22 mouse cellular contexts compared by ENCODE assay signal in genomic region chr14:79536837-79537236, GRCm38 (mm10). TPM values are rescaled to one million over a fixed set of nuclear protein-coding genes. Genes with fewer than 3 reads are reported as not detected.
DNase-seq lines count a peak whose midpoint lies in the region; ATAC-seq and TF ChIP-seq lines count a peak whose summit lies in the region.
"Had no signal": no experiment of that assay in that cellular context is flagged by ENCODE, and none has a peak within 500 bp of the region (broad histone marks: within the 10 kb centered on the region; RNA-seq: fewer than 3 reads in every experiment).

No protein-coding gene starts in this region.

- no peak for ATAC-seq in heart, embryonic 14.5 days (ENCODE audit: insufficient number of reproducible peaks, insufficient read depth, low FRiP score, low read depth)
- ATAC-seq in liver, embryonic 12.5 days = no peak
- ATAC-seq in hindbrain, postnatal 0 days = no peak
- ATAC-seq: intestine, embryonic 15.5 days had no signal

- no peak for DNase-seq in heart, postnatal 25 days (ENCODE audit: low spot score)
- DNase-seq in thymus, adult 2 months = no peak
- no peak for DNase-seq in thymus, postnatal 14 days
- DNase-seq in hindbrain, postnatal 0 days (ENCODE audit: low spot score) = no peak
- no peak for DNase-seq in embryo, embryonic 10.5 days (ENCODE audit: low spot score)
- DNase-seq: adrenal gland, postnatal 25 days; cerebellum, adult 2 months; cerebellum, postnatal 36 days; gastrocnemius, postnatal 25 days; kidney, postnatal 4 days; layer of hippocampus, adult 9-11 months had no signal

- H3K4me1 ChIP-seq in heart, embryonic 14.5 days (ENCODE audit: control insufficient read depth in 2 of 2, insufficient read depth in 2 of 2, low read length in 2 of 2) = peaks cover 2 to 28% of the 10 kb centered on the region in 2 experiments
- peaks cover 28% of the 10 kb centered on the region for H3K4me1 ChIP-seq in thymus, adult 2 months (replicated peaks; ENCODE audit: control insufficient read depth, insufficient read depth, low read length)
- H3K4me1 ChIP-seq in liver, embryonic 12.5 days = peaks cover 74% of the 10 kb centered on the region
- peaks cover 8% of the 10 kb centered on the region for H3K4me1 ChIP-seq in small intestine, adult 2 months (ENCODE audit: control insufficient read depth, insufficient read depth, insufficient read length, low read length)
- no peaks in the 10 kb centered on the region for H3K4me1 ChIP-seq in hindbrain, postnatal 0 days (ENCODE audit: insufficient read depth, low read length)
- H3K4me1 ChIP-seq: forebrain, embryonic 12.5 days; hindbrain, embryonic 13.5 days; midbrain, embryonic 12.5 days; neural tube, embryonic 12.5 days had no signal

- WGBS in heart, embryonic 14.5 days = 46% methylated on average over 3 of the region's 3 CpGs
- WGBS in thymus, adult 2 months = 32% methylated on average over 3 of the region's 3 CpGs
- 25% methylated on average over 3 of the region's 3 CpGs for WGBS in liver, embryonic 12.5 days (ENCODE audit: insufficient replicate concordance)
- 63% methylated on average over 3 of the region's 3 CpGs for WGBS in small intestine, adult 2 months
- 82% methylated on average over 3 of the region's 3 CpGs for WGBS in hindbrain, postnatal 0 days

- no peak overlapping the region for H3K9ac ChIP-seq in heart, embryonic 14.5 days (ENCODE audit: low read length)
- H3K9ac ChIP-seq in liver, embryonic 12.5 days = peak overlapping the region; percentile 61
- no peak overlapping the region for H3K9ac ChIP-seq in hindbrain, postnatal 0 days (replicated peaks; ENCODE audit: low read length)
- H3K9ac ChIP-seq: forebrain, embryonic 12.5 days; heart, embryonic 15.5 days; hindbrain, embryonic 13.5 days; intestine, embryonic 15.5 days; kidney, embryonic 15.5 days; midbrain, embryonic 12.5 days; neural tube, embryonic 12.5 days had no signal

- intact Hi-C loops in heart, postnatal 25 days (cut with DNase I) = no loop called here

- no peaks in the 10 kb centered on the region; the same call in 1 of the 2 replicates for H3K36me3 ChIP-seq in heart, embryonic 14.5 days (ENCODE audit: control insufficient read depth, insufficient read depth, low read length)
- H3K36me3 ChIP-seq in thymus, adult 2 months (ENCODE audit: control insufficient read depth, insufficient read depth, low read length) = peaks cover 23% of the 10 kb centered on the region
- peaks cover 20% of the 10 kb centered on the region for H3K36me3 ChIP-seq in liver, embryonic 12.5 days
- H3K36me3 ChIP-seq in small intestine, adult 2 months (ENCODE audit: control insufficient read depth, insufficient read depth, low read length) = peaks cover 8% of the 10 kb centered on the region
- no peaks in the 10 kb centered on the region for H3K36me3 ChIP-seq in hindbrain, postnatal 0 days (ENCODE audit: insufficient read depth, low read length)
- H3K36me3 ChIP-seq: forebrain, embryonic 12.5 days; heart, embryonic 15.5 days; hindbrain, embryonic 13.5 days; intestine, embryonic 15.5 days; kidney, embryonic 15.5 days; midbrain, embryonic 12.5 days; neural tube, embryonic 12.5 days had no signal

- H3K4me2 ChIP-seq in heart, embryonic 14.5 days (ENCODE audit: low read length) = peak overlapping the region; percentile 46
- H3K4me2 ChIP-seq in liver, embryonic 12.5 days = peak overlapping the region; percentile 63
- H3K4me2 ChIP-seq in hindbrain, postnatal 0 days (ENCODE audit: low read depth, low read length) = no peak overlapping the region
- H3K4me2 ChIP-seq: forebrain, embryonic 12.5 days; hindbrain, embryonic 13.5 days; intestine, embryonic 15.5 days; midbrain, embryonic 12.5 days; neural tube, embryonic 12.5 days had no signal

- no peaks in the 10 kb centered on the region for H3K27me3 ChIP-seq in heart, embryonic 14.5 days (ENCODE audit: control insufficient read depth, insufficient read depth, low read length)
- no peaks in the 10 kb centered on the region for H3K27me3 ChIP-seq in thymus, adult 2 months (ENCODE audit: control insufficient read depth, insufficient read depth, low read length)
- no peaks in the 10 kb centered on the region for H3K27me3 ChIP-seq in liver, embryonic 12.5 days (replicated peaks)
- H3K27me3 ChIP-seq in small intestine, adult 2 months (ENCODE audit: control insufficient read depth, insufficient read depth, low read length) = no peaks in the 10 kb centered on the region
- no peaks in the 10 kb centered on the region for H3K27me3 ChIP-seq in hindbrain, postnatal 0 days (ENCODE audit: insufficient read depth, low read length)
- H3K27me3 ChIP-seq: forebrain, embryonic 12.5 days; heart, embryonic 15.5 days; hindbrain, embryonic 13.5 days; intestine, embryonic 15.5 days; kidney, embryonic 15.5 days; midbrain, embryonic 12.5 days; neural tube, embryonic 12.5 days had no signal

- H3K9me3 ChIP-seq in heart, embryonic 14.5 days (ENCODE audit: control insufficient read depth, low read length) = no peaks in the 10 kb centered on the region
- H3K9me3 ChIP-seq in liver, embryonic 12.5 days (replicated peaks) = no peaks in the 10 kb centered on the region
- no peaks in the 10 kb centered on the region for H3K9me3 ChIP-seq in hindbrain, postnatal 0 days (ENCODE audit: low read length)
- H3K9me3 ChIP-seq: forebrain, embryonic 12.5 days; G1E; heart, embryonic 15.5 days; hindbrain, embryonic 13.5 days; intestine, embryonic 15.5 days; kidney, embryonic 15.5 days; midbrain, embryonic 12.5 days; neural tube, embryonic 12.5 days had no signal

- TF ChIP-seq POLR2A in thymus, adult 2 months (IDR thresholded peaks at IDR 0.05; ENCODE audit: control insufficient read depth, extremely low read depth, insufficient read depth, low read length, poor library complexity) = no peak
- no peak for TF ChIP-seq POLR2A in small intestine, adult 2 months (IDR thresholded peaks at IDR 0.05; ENCODE audit: low read depth, low read length)

- no peak for TF ChIP-seq CTCF in thymus, adult 2 months (IDR thresholded peaks at IDR 0.05; ENCODE audit: borderline replicate concordance, control insufficient read depth, extremely low read depth, insufficient read depth, low read length, poor library complexity)
- TF ChIP-seq CTCF in small intestine, adult 2 months (IDR thresholded peaks at IDR 0.05; ENCODE audit: extremely low read depth, insufficient read length, insufficient replicate concordance, low read depth, low read length) = no peak
- TF ChIP-seq CTCF in hindbrain, postnatal 0 days (IDR thresholded peaks at IDR 0.05; ENCODE audit: low read depth) = no peak

- H3K4me3 ChIP-seq in heart, embryonic 14.5 days (ENCODE audit: control insufficient read depth in 1 of 2, insufficient read depth in 1 of 2, low read depth in 1 of 2, low read length in 2 of 2) = no peak overlapping the region
- no peak overlapping the region for H3K4me3 ChIP-seq in thymus, adult 2 months (ENCODE audit: control insufficient read depth, insufficient read depth, low read length)
- peak overlapping the region; percentile 43 for H3K4me3 ChIP-seq in liver, embryonic 12.5 days
- H3K4me3 ChIP-seq in small intestine, adult 2 months (ENCODE audit: low read depth, low read length) = no peak overlapping the region
- H3K4me3 ChIP-seq in hindbrain, postnatal 0 days (ENCODE audit: low read length) = no peak overlapping the region
- H3K4me3 ChIP-seq: forebrain, embryonic 12.5 days; hindbrain, embryonic 13.5 days; intestine, embryonic 15.5 days; kidney, embryonic 15.5 days; midbrain, embryonic 12.5 days; neural tube, embryonic 12.5 days had no signal

- no peak overlapping the region for H3K27ac ChIP-seq in heart, embryonic 14.5 days (replicated peaks in 1 of 2; ENCODE audit: control insufficient read depth in 1 of 2, insufficient read depth in 1 of 2, low read depth in 2 of 2, low read length in 2 of 2)
- H3K27ac ChIP-seq in thymus, adult 2 months (ENCODE audit: control insufficient read depth, insufficient read depth, low read length) = peak overlapping the region; percentile 50; the same call in 1 of the 2 replicates
- H3K27ac ChIP-seq in liver, embryonic 12.5 days = peak overlapping the region; percentile 78
- peak overlapping the region; percentile 32 for H3K27ac ChIP-seq in small intestine, adult 2 months (ENCODE audit: insufficient read depth, low read depth, low read length)
- no peak overlapping the region for H3K27ac ChIP-seq in hindbrain, postnatal 0 days
- H3K27ac ChIP-seq: forebrain, embryonic 12.5 days; hindbrain, embryonic 13.5 days; intestine, embryonic 15.5 days; midbrain, embryonic 12.5 days; neural tube, embryonic 12.5 days had no signal

RNA-seq across cellular contexts. Expression of gene Sugt1, which starts 50.7 kb away (rescaled TPM):
- 111 and 122 TPM in 2 replicates for polyA plus RNA-seq in heart, embryonic 14.5 days (2014; fragmentation: Nextera tagmentation; extraction: Ambion mirVana)
- total RNA-seq in heart, postnatal 25 days (2021) = 10 to 100 TPM; 65.5 to 75.5 TPM
- 6.2 and 10.2 TPM in 2 replicates for polyA plus RNA-seq in thymus, adult 2 months (2012; rRNA removed)
- polyA plus RNA-seq in liver, embryonic 12.5 days (2016; fragmentation: Nextera tagmentation; extraction: Ambion mirVana) = 57.7 and 63.2 TPM in 2 replicates
- polyA plus RNA-seq in small intestine, adult 2 months (2012; rRNA removed) = 1.2 and 1.7 TPM in 2 replicates
- 16.0 and 16.4 TPM in 2 replicates for total RNA-seq in hindbrain, postnatal 0 days (2014; rRNA removed)
- polyA plus RNA-seq in hindbrain, postnatal 0 days (2015; fragmentation: Nextera tagmentation; extraction: Ambion mirVana) = 87.3 and 88.4 TPM in 2 replicates

RNA-seq across cellular contexts. Expression of gene Wbp4, which starts 55.5 kb away (rescaled TPM):
- 27.0 and 29.2 TPM in 2 replicates for polyA plus RNA-seq in heart, embryonic 14.5 days (2014; fragmentation: Nextera tagmentation; extraction: Ambion mirVana)
- 10 to 100 TPM; 18.8 to 21.6 TPM for total RNA-seq in heart, postnatal 25 days (2021)
- 7.3 TPM in 2 replicates for polyA plus RNA-seq in thymus, adult 2 months (2012; rRNA removed)
- 22.4 and 23.5 TPM in 2 replicates for polyA plus RNA-seq in liver, embryonic 12.5 days (2016; fragmentation: Nextera tagmentation; extraction: Ambion mirVana)
- polyA plus RNA-seq in small intestine, adult 2 months (2012; rRNA removed) = 0.98 and 2.0 TPM in 2 replicates
- total RNA-seq in hindbrain, postnatal 0 days (2014; rRNA removed) = 20.6 and 27.7 TPM in 2 replicates
- polyA plus RNA-seq in hindbrain, postnatal 0 days (2015; fragmentation: Nextera tagmentation; extraction: Ambion mirVana) = 49.9 and 51.2 TPM in 2 replicates

RNA-seq across cellular contexts. Expression of gene Elf1, which starts 55.8 kb away (rescaled TPM):
- 11.0 and 12.0 TPM in 2 replicates for polyA plus RNA-seq in heart, embryonic 14.5 days (2014; fragmentation: Nextera tagmentation; extraction: Ambion mirVana)
- 10 to 100 TPM; 15.2 to 17.0 TPM for total RNA-seq in heart, postnatal 25 days (2021)
- 71.4 and 75.9 TPM in 2 replicates for polyA plus RNA-seq in thymus, adult 2 months (2012; rRNA removed)
- polyA plus RNA-seq in liver, embryonic 12.5 days (2016; fragmentation: Nextera tagmentation; extraction: Ambion mirVana) = 18.9 and 21.2 TPM in 2 replicates
- 6.4 and 20.1 TPM in 2 replicates for polyA plus RNA-seq in small intestine, adult 2 months (2012; rRNA removed)
- total RNA-seq in hindbrain, postnatal 0 days (2014; rRNA removed) = 4.3 and 6.4 TPM in 2 replicates
- polyA plus RNA-seq in hindbrain, postnatal 0 days (2015; fragmentation: Nextera tagmentation; extraction: Ambion mirVana) = 3.4 TPM in 2 replicates

Comparison
In these comparisons a context has a peak if more than half of its experiments do, and no peak if none do; other contexts are left out.
1. H3K27ac ChIP-seq: peak in thymus, adult 2 months (single experiment), liver, embryonic 12.5 days (single experiment) and small intestine, adult 2 months (single experiment); none in heart, embryonic 14.5 days (0 of 2) and hindbrain, postnatal 0 days (single experiment).